Mouse (Mus musculus) MEL (cell line): ENCODE measurements around the gene Enho. TPM values are rescaled to one million over a fixed set of nuclear protein-coding genes. Genes with fewer than 3 reads are reported as not detected.

Source experiments
- DNase-seq: peaks from one replicate; pipeline ENCODE4 v3.0.0; 2011; ENCODE audit warnings: low read depth, low spot score
- H3K27ac ChIP-seq: 2 replicates; pipeline ENCODE4 v1.5.1; 2012; ENCODE audit warnings: low read depth, mild to moderate bottlenecking, control low read depth, low read length, moderate library complexity; ENCODE audit not compliant: control insufficient read depth
- H3K27me3 ChIP-seq, 2 experiments: fragments of 150-350 bp in 1 of 2; sonication (generic) in 1 of 2; 2 replicates each; pipeline ENCODE4 v1.6.1; 2012; ENCODE audit warnings: low read length in 2 of 2, mild to moderate bottlenecking in 2 of 2, improper control_type of control experiment in 1 of 2, moderate library complexity in 1 of 2; ENCODE audit not compliant: insufficient read depth in 2 of 2, control insufficient read depth in 1 of 2
- H3K36me3 ChIP-seq, 2 experiments: 2 replicates each; pipeline ENCODE4 v1.6.1; 2012 to 2014; ENCODE audit warnings: low read length in 2 of 2, improper control_type of control experiment in 1 of 2, inconsistent platforms in 1 of 2, mild to moderate bottlenecking in 1 of 2; ENCODE audit not compliant: insufficient read depth in 2 of 2, control insufficient read depth in 1 of 2
- H3K4me1 ChIP-seq, 2 experiments: fragments of 150-350 bp in 1 of 2; sonication (generic) in 1 of 2; 2 replicates each; pipeline ENCODE4 v1.6.1; 2012; ENCODE audit warnings: low read length in 2 of 2, improper control_type of control experiment in 1 of 2, mild to moderate bottlenecking in 1 of 2; ENCODE audit not compliant: insufficient read depth in 2 of 2, control insufficient read depth in 1 of 2
- H3K4me3 ChIP-seq, 2 experiments: fragments of 150-350 bp in 1 of 2; sonication (generic) in 1 of 2; 2 replicates each; pipeline ENCODE4 v1.5.1; 2012; ENCODE audit warnings: low read depth in 2 of 2, low read length in 2 of 2, mild to moderate bottlenecking in 2 of 2, moderate library complexity in 2 of 2, control low read depth in 1 of 2, improper control_type of control experiment in 1 of 2; ENCODE audit not compliant: control insufficient read depth in 1 of 2, insufficient read depth in 1 of 2
- H3K79me2 ChIP-seq: 2 replicates; pipeline ENCODE4 v1.6.1; 2012; ENCODE audit warnings: mild to moderate bottlenecking, low read length, moderate library complexity; ENCODE audit not compliant: control insufficient read depth, poor library complexity, insufficient read depth
- H3K9ac ChIP-seq: 2 replicates; pipeline ENCODE4 v1.6.1; 2012; ENCODE audit warnings: low read depth, mild to moderate bottlenecking, control low read depth, low read length, moderate library complexity; ENCODE audit not compliant: control insufficient read depth, poor library complexity, severe bottlenecking
- H3K9me3 ChIP-seq: fragments of 150-350 bp; sonication (generic); replicated peaks from 2 replicates; pipeline ENCODE4 v1.6.1; 2012; ENCODE audit warnings: mild to moderate bottlenecking, low read length, improper control_type of control experiment, moderate library complexity; ENCODE audit not compliant: insufficient read depth
- BHLHE40 ChIP-seq: IDR thresholded peaks from 2 replicates; pipeline ENCODE4 v1.6.1; 2012; ENCODE audit warnings: low read depth, mild to moderate bottlenecking, inconsistent platforms, low read length, improper control_type of control experiment, borderline replicate concordance
- CHD1 ChIP-seq: IDR thresholded peaks from 2 replicates; pipeline ENCODE4 v1.6.1; 2012; ENCODE audit warnings: low read depth, mild to moderate bottlenecking, inconsistent platforms, low read length, improper control_type of control experiment
- CTCF ChIP-seq, 3 experiments: IDR thresholded peaks in 2 of 3; conservative IDR thresholded peaks in 1 of 3; 2 replicates each; pipeline ENCODE4 v1.5.1; 2011 to 2012; ENCODE audit warnings: low read length in 3 of 3, low read depth in 2 of 3, mild to moderate bottlenecking in 2 of 3, improper control_type of control experiment in 1 of 3, inconsistent platforms in 1 of 3, mixed read lengths in 1 of 3, moderate library complexity in 1 of 3; ENCODE audit not compliant: control insufficient read depth in 1 of 3, insufficient read depth in 1 of 3, poor library complexity in 1 of 3, severe bottlenecking in 1 of 3
- E2F4 ChIP-seq: IDR thresholded peaks from 2 replicates; pipeline ENCODE4 v1.6.1; 2011; ENCODE audit warnings: low read depth, low read length, improper control_type of control experiment, borderline replicate concordance
- EP300 ChIP-seq, 2 experiments: IDR thresholded peaks; 2 replicates each; pipeline ENCODE4 v1.6.1; 2011; ENCODE audit warnings: improper control_type of control experiment in 2 of 2, low read length in 2 of 2, low read depth in 1 of 2, mild to moderate bottlenecking in 1 of 2
- ETS1 ChIP-seq: IDR thresholded peaks from 2 replicates; pipeline ENCODE4 v1.6.1; 2012; ENCODE audit warnings: low read depth, mild to moderate bottlenecking, inconsistent platforms, low read length, improper control_type of control experiment, moderate library complexity
- GABPA ChIP-seq: IDR thresholded peaks from 2 replicates; pipeline ENCODE4 v1.6.1; 2012; ENCODE audit warnings: low read depth, mild to moderate bottlenecking, inconsistent platforms, low read length, improper control_type of control experiment, moderate library complexity
- GATA1 ChIP-seq: IDR thresholded peaks from 2 replicates; pipeline ENCODE4 v1.6.1; 2011; ENCODE audit warnings: low read depth, low read length, improper control_type of control experiment
- HCFC1 ChIP-seq: IDR thresholded peaks from 2 replicates; pipeline ENCODE4 v1.6.1; 2012; ENCODE audit warnings: low read depth, mild to moderate bottlenecking, inconsistent platforms, low read length, improper control_type of control experiment, moderate library complexity
- JUND ChIP-seq: IDR thresholded peaks from 2 replicates; pipeline ENCODE4 v1.6.1; 2011; ENCODE audit warnings: low read depth, mild to moderate bottlenecking, improper control_type of control experiment, low read length
- KAT2A ChIP-seq: conservative IDR thresholded peaks from 2 replicates; pipeline ENCODE4 v1.6.1; 2012; ENCODE audit warnings: low read depth, low read length, improper control_type of control experiment, inconsistent platforms
- MAFK ChIP-seq: IDR thresholded peaks from 2 replicates; pipeline ENCODE4 v1.6.1; 2011; ENCODE audit warnings: low read depth, mild to moderate bottlenecking, low read length, improper control_type of control experiment, borderline replicate concordance
- MAX ChIP-seq: IDR thresholded peaks from 2 replicates; pipeline ENCODE4 v1.6.1; 2011; ENCODE audit warnings: low read length, improper control_type of control experiment
- MAZ ChIP-seq: IDR thresholded peaks from 2 replicates; pipeline ENCODE4 v1.6.1; 2012; ENCODE audit warnings: low read depth, mild to moderate bottlenecking, inconsistent platforms, low read length, improper control_type of control experiment
- MEF2A ChIP-seq: IDR thresholded peaks from 2 replicates; pipeline ENCODE4 v1.6.1; 2014; ENCODE audit warnings: low read depth, mild to moderate bottlenecking, inconsistent platforms, low read length, improper control_type of control experiment; ENCODE audit not compliant: poor library complexity, insufficient replicate concordance, severe bottlenecking; ENCODE audit errors: extremely low read depth
- MYB ChIP-seq: IDR thresholded peaks from 2 replicates; pipeline ENCODE4 v1.6.1; 2011; ENCODE audit warnings: mild to moderate bottlenecking, low read depth, low read length, improper control_type of control experiment
- NELFE ChIP-seq: IDR thresholded peaks from 2 replicates; pipeline ENCODE4 v1.6.1; 2011; ENCODE audit warnings: low read depth, low read length, improper control_type of control experiment
- NRF1 ChIP-seq: IDR thresholded peaks from 2 replicates; pipeline ENCODE4 v1.6.1; 2014; ENCODE audit warnings: low read depth, mild to moderate bottlenecking, inconsistent platforms, low read length, improper control_type of control experiment, moderate library complexity; ENCODE audit not compliant: poor library complexity, insufficient read depth, severe bottlenecking
- POLR2AphosphoS2 ChIP-seq: IDR thresholded peaks from 2 replicates; pipeline ENCODE4 v1.6.1; 2011; ENCODE audit warnings: low read length, improper control_type of control experiment
- RCOR1 ChIP-seq: IDR thresholded peaks from 2 replicates; pipeline ENCODE4 v1.6.1; 2012; ENCODE audit warnings: low read depth, mild to moderate bottlenecking, inconsistent platforms, low read length, improper control_type of control experiment
- TAL1 ChIP-seq: IDR thresholded peaks from 2 replicates; pipeline ENCODE4 v1.6.1; 2012; ENCODE audit warnings: mild to moderate bottlenecking, inconsistent platforms, low read length, moderate library complexity, mixed read lengths
- TBP ChIP-seq: IDR thresholded peaks from 2 replicates; pipeline ENCODE4 v1.8.0; 2011; ENCODE audit warnings: low read depth, low read length, improper control_type of control experiment
- TCF12 ChIP-seq: IDR thresholded peaks from 2 replicates; pipeline ENCODE4 v1.6.1; 2014; ENCODE audit warnings: low read depth, mild to moderate bottlenecking, inconsistent platforms, low read length, improper control_type of control experiment, moderate library complexity
- UBTF ChIP-seq: IDR thresholded peaks from 2 replicates; pipeline ENCODE4 v1.6.1; 2012; ENCODE audit warnings: low read depth, mild to moderate bottlenecking, inconsistent platforms, low read length, improper control_type of control experiment, moderate library complexity, borderline replicate concordance; ENCODE audit not compliant: insufficient read depth
- USF1 ChIP-seq: IDR thresholded peaks from 2 replicates; pipeline ENCODE4 v1.6.1; 2014; ENCODE audit warnings: low read depth, mild to moderate bottlenecking, inconsistent platforms, low read length, improper control_type of control experiment, moderate library complexity
- USF2 ChIP-seq, 2 experiments: IDR thresholded peaks; 2 replicates each; pipeline ENCODE4 v1.6.1; 2011 to 2012; ENCODE audit warnings: improper control_type of control experiment in 2 of 2, low read length in 2 of 2, borderline replicate concordance in 1 of 2, inconsistent platforms in 1 of 2, low read depth in 1 of 2, mild to moderate bottlenecking in 1 of 2; ENCODE audit not compliant: insufficient read depth in 1 of 2
- polyA plus RNA-seq, 2 experiments: library from polyadenylated mRNA; stranded (reverse) in 1 of 2; unstranded in 1 of 2; fragments of >175 nt in 1 of 2; fragments of >200 nt in 1 of 2; gene quantifications; 2 replicates each; pipeline versions ENCODE4 v1.2.1 to v1.2.4; 2012; ENCODE audit warnings: low replicate concordance in 2 of 2, low read depth in 1 of 2; ENCODE audit not compliant: insufficient read length in 2 of 2, insufficient read depth in 1 of 2, missing spikeins in 1 of 2
- total RNA-seq: library from RNA; depleted of rRNA; stranded (reverse); fragments of 300-350 nt; gene quantifications from 2 replicates; pipeline ENCODE4 v1.2.3, GENCODE M21; 2012

Enho gene
- total and polyA plus RNA-seq, 3 experiments = 0.19 to 0.40 TPM; not detected in 1

- Histone ChIP-seq H3K4me3 (no peak overlapping the region), H3K79me2 (no peaks in the 10 kb centered on the region), H3K27ac (no peak overlapping the region), H3K9me3 (no peaks in the 10 kb centered on the region), H3K36me3 (no peaks in the 10 kb centered on the region), H3K27me3 (peaks cover 3 to 7% of the 10 kb centered on the region in 2 experiments), H3K4me1 (peaks cover 0 to 10% of the 10 kb centered on the region in 2 experiments; a peak in 2 of 4 replicates), H3K9ac (no peak overlapping the region)
- TF ChIP-seq TAL1 (no peak), GATA1 (no peak), MYB (no peak), TBP (no peak), POLR2AphosphoS2 (no peak), E2F4 (no peak), TCF12 (no peak), HCFC1 (no peak), MAFK (no peak), NRF1 (no peak), KAT2A (no peak), EP300 (IDR thresholded peaks at IDR 0.05; ENCODE audit: low read depth in 1 of 2, low read length in 2 of 2) (no peak), GABPA (no peak), ETS1 (no peak), MAX (no peak), UBTF (no peak), CTCF (IDR thresholded peaks at IDR 0.05 in 2 of 3, conservative IDR thresholded peaks at IDR 0.05 in 1 of 3; ENCODE audit: control insufficient read depth in 1 of 3, insufficient read depth in 1 of 3, low read depth in 2 of 3, low read length in 3 of 3, poor library complexity in 1 of 3, severe bottlenecking in 1 of 3) (no peak), CHD1 (no peak), USF2 (IDR thresholded peaks at IDR 0.05; ENCODE audit: borderline replicate concordance in 1 of 2, insufficient read depth in 1 of 2, low read depth in 1 of 2, low read length in 2 of 2) (no peak)
- DNase-seq = no peak
Observed at GRCm38 (mm10) chr4:41636882-41637635, 3.1 kb downstream of the Enho start.

- Histone ChIP-seq H3K9me3 (no peaks in the 10 kb centered on the region), H3K27ac (no peak overlapping the region), H3K4me3 (no peak overlapping the region), H3K9ac (no peak overlapping the region), H3K36me3 (no peaks in the 10 kb centered on the region), H3K4me1 (peaks cover 0 to 10% of the 10 kb centered on the region in 2 experiments; a peak in 2 of 4 replicates), H3K27me3 (peaks cover 3 to 10% of the 10 kb centered on the region in 2 experiments), H3K79me2 (no peaks in the 10 kb centered on the region)
- no peak for TF ChIP-seq CTCF (IDR thresholded peaks at IDR 0.05 in 2 of 3, conservative IDR thresholded peaks at IDR 0.05 in 1 of 3; ENCODE audit: control insufficient read depth in 1 of 3, insufficient read depth in 1 of 3, low read depth in 2 of 3, low read length in 3 of 3, poor library complexity in 1 of 3, severe bottlenecking in 1 of 3)
- TF ChIP-seq RCOR1 = no peak
- TF ChIP-seq MYB = no peak
- TF ChIP-seq MAZ = no peak
- TF ChIP-seq NELFE = no peak
- no peak for TF ChIP-seq MEF2A
- TF ChIP-seq MAX = no peak
- no peak for TF ChIP-seq TAL1
- TF ChIP-seq BHLHE40 = no peak
- TF ChIP-seq KAT2A = no peak
- TF ChIP-seq POLR2AphosphoS2 = no peak
- no peak for TF ChIP-seq UBTF
- no peak for TF ChIP-seq GATA1
- no peak for TF ChIP-seq JUND
- no peak for TF ChIP-seq USF1
- DNase-seq = no peak
Observed at GRCm38 (mm10) chr4:41636366-41636765, 3.8 kb downstream of the Enho start.
